Mouse (Mus musculus) lung, adult 2 months (tissue): ENCODE measurements around the gene Plp2. TPM values are rescaled to one million over a fixed set of nuclear protein-coding genes. Genes with fewer than 3 reads are reported as not detected.
A peak's percentile ranks its signal among the peaks of the same experiment; 100 is the strongest.

Experiments
- DNase-seq: peaks from one replicate; pipeline ENCODE4 v3.0.0; 2022
- H3K4me1 ChIP-seq: fragments of 200-500 bp; 2 replicates; pipeline ENCODE4 v1.6.1; 2011; ENCODE audit warnings: low read length; ENCODE audit not compliant: control insufficient read depth, insufficient read depth
- H3K4me3 ChIP-seq: fragments of 200-500 bp; replicated peaks from 2 replicates; pipeline ENCODE3; 2011; ENCODE audit warnings: low read depth, mild to moderate bottlenecking, control low read depth, low read length; ENCODE audit errors: extremely low read depth
- CTCF ChIP-seq: fragments of 200-500 bp; IDR thresholded peaks from 2 replicates; pipeline ENCODE4 v1.5.1; 2011; ENCODE audit warnings: mild to moderate bottlenecking, low read length, control low read depth; ENCODE audit not compliant: insufficient read depth
- POLR2A ChIP-seq: fragments of 200-500 bp; IDR thresholded peaks from 2 replicates; pipeline ENCODE4 v1.6.1; 2011; ENCODE audit warnings: low read depth, mild to moderate bottlenecking, control low read depth, low read length, borderline replicate concordance; ENCODE audit errors: extremely low read depth
- WGBS: fragments of 180-500 bp; shearing (Covaris S2); methylation state at CpG from one replicate; pipeline ENCODE4 v1.1.7; 2018; 5-methylcytosine and 5-hydroxymethylcytosine counted together
- polyA plus RNA-seq: library from polyadenylated mRNA; depleted of rRNA; stranded (reverse); fragments of >200 nt; gene quantifications from 2 replicates; pipeline ENCODE4 v1.2.3, GENCODE M21; 2012

Plp2 gene
- polyA plus RNA-seq, 1 experiment = 264 TPM

GRCm38 (mm10) chrX:7664791-7665190, 6.4 kb downstream of the Plp2 start:
- no peak for DNase-seq
- WGBS = 84% methylated on average over 11 of the region's 11 CpGs
- TF ChIP-seq POLR2A (no peak), CTCF (no peak)
- Histone ChIP-seq H3K4me1 (no peaks in the 10 kb centered on the region), H3K4me3 (no peak overlapping the region)

GRCm38 (mm10) chrX:7662936-7663335, 8.3 kb downstream of the Plp2 start:
- TF ChIP-seq POLR2A (no peak), CTCF (no peak)
- H3K4me1 ChIP-seq = peaks cover 3% of the 10 kb centered on the region; the same call in 1 of the 2 replicates
- no peak overlapping the region for H3K4me3 ChIP-seq
- WGBS = 63% methylated on average over 3 of the region's 3 CpGs
- no peak for DNase-seq

GRCm38 (mm10) chrX:7661086-7661485, 10.1 kb downstream of the Plp2 start:
- 70% methylated on average over 4 of the region's 4 CpGs for WGBS
- Histone ChIP-seq H3K4me3 (no peak overlapping the region), H3K4me1 (peaks cover 4% of the 10 kb centered on the region; the same call in 1 of the 2 replicates)
- no peak for TF ChIP-seq CTCF
- TF ChIP-seq POLR2A = no peak
- DNase-seq = no peak

GRCm38 (mm10) chrX:7658785-7659589, 12.2 kb downstream of the Plp2 start:
- Histone ChIP-seq H3K4me1 (peaks cover 4% of the 10 kb centered on the region; the same call in 1 of the 2 replicates), H3K4me3 (no peak overlapping the region)
- TF ChIP-seq CTCF = no peak
- DNase-seq = no peak
- 57% methylated on average over 11 of the region's 11 CpGs for WGBS

- TF ChIP-seq POLR2A (peak; percentile 16; the same call in 1 of the 2 replicates), CTCF (no peak)
- peak overlapping the region; percentile 78 for H3K4me3 ChIP-seq
- peak; percentile 51 for DNase-seq
- WGBS = 28% methylated on average over 15 of the region's 15 CpGs
- H3K4me1 ChIP-seq = peaks cover 4% of the 10 kb centered on the region; the same call in 1 of the 2 replicates
Observed at GRCm38 (mm10) chrX:7658031-7658784, 13.0 kb downstream of the Plp2 start.

GRCm38 (mm10) chrX:7657221-7657639, 14.0 kb downstream of the Plp2 start, which contains the start of gene Prickle3:
Gene Prickle3 (plus strand): TSS chrX:7657260.
- TF ChIP-seq POLR2A = peak; percentile 33; the same call in 1 of the 2 replicates
- TF ChIP-seq CTCF = no peak
- DNase-seq = peak; percentile 67
- H3K4me1 ChIP-seq = peaks cover 4% of the 10 kb centered on the region; the same call in 1 of the 2 replicates
- 25% methylated on average over 26 of the region's 26 CpGs for WGBS
- H3K4me3 ChIP-seq = peak within 1 kb of the TSS; percentile 78

- WGBS = 24% methylated on average over 25 of the region's 25 CpGs
- Histone ChIP-seq H3K4me1 (peaks cover 2% of the 10 kb centered on the region; the same call in 1 of the 2 replicates), H3K4me3 (peak overlapping the region; percentile 64)
- peak; percentile 80 for DNase-seq
- peak; percentile 73; the same call in 1 of the 2 replicates for TF ChIP-seq POLR2A
- TF ChIP-seq CTCF = no peak
Observed at GRCm38 (mm10) chrX:7648671-7649304, 22.4 kb downstream of the Plp2 start.

GRCm38 (mm10) chrX:7645349-7645748, 25.8 kb downstream of the Plp2 start:
- Histone ChIP-seq H3K4me3 (no peak overlapping the region), H3K4me1 (peaks cover 2% of the 10 kb centered on the region; the same call in 1 of the 2 replicates)
- WGBS = 16% methylated on average over 5 of the region's 5 CpGs
- DNase-seq = peak; percentile 69
- TF ChIP-seq POLR2A = no peak
- TF ChIP-seq CTCF = 0 out of 2 replicates have a peak, but pooled peaks have one; percentile 22

GRCm38 (mm10) chrX:7640785-7641184, 30.4 kb downstream of the Plp2 start:
- TF ChIP-seq CTCF (no peak), POLR2A (no peak)
- no peak for DNase-seq
- Histone ChIP-seq H3K4me3 (no peak overlapping the region), H3K4me1 (no peaks in the 10 kb centered on the region)
- 44% methylated on average over 12 of the region's 12 CpGs for WGBS
